Mouse (Mus musculus) forebrain, embryonic 12.5 days (tissue): ENCODE measurements around the gene Cadm2. TPM values are rescaled to one million over a fixed set of nuclear protein-coding genes. Genes with fewer than 3 reads are reported as not detected.

ENCODE experiments used
- ATAC-seq: fragments of 200-750 bp; cut with Nextera tagmentation; 2 replicates; pipeline ENCODE4 v1.8.0; 2017; ENCODE audit warnings: moderate TSS enrichment; ENCODE audit not compliant: low FRiP score
- H3K27ac ChIP-seq: fragments of 300-500 bp; sonication (generic); 2 replicates; pipeline ENCODE4 v1.5.1; 2016; ENCODE audit warnings: mild to moderate bottlenecking
- H3K27me3 ChIP-seq: fragments of 300-500 bp; sonication (generic); 2 replicates; pipeline ENCODE4 v1.6.1; 2016; ENCODE audit warnings: mild to moderate bottlenecking
- H3K36me3 ChIP-seq: fragments of 300-500 bp; sonication (generic); replicated peaks from 2 replicates; pipeline ENCODE4 v1.6.1; 2016; ENCODE audit warnings: mild to moderate bottlenecking
- H3K4me1 ChIP-seq: fragments of 300-500 bp; sonication (generic); 2 replicates; pipeline ENCODE4 v1.6.1; 2016
- H3K4me2 ChIP-seq: fragments of 300-500 bp; sonication (generic); 2 replicates; pipeline ENCODE4 v1.6.1; 2016; ENCODE audit warnings: mild to moderate bottlenecking, moderate library complexity
- H3K4me3 ChIP-seq: fragments of 300-500 bp; sonication (generic); replicated peaks from 2 replicates; pipeline ENCODE4 v1.5.1; 2016; ENCODE audit warnings: mild to moderate bottlenecking
- H3K9ac ChIP-seq: fragments of 300-500 bp; sonication (generic); 2 replicates; pipeline ENCODE4 v1.6.1; 2016; ENCODE audit warnings: mild to moderate bottlenecking
- H3K9me3 ChIP-seq: fragments of 300-500 bp; sonication (generic); 2 replicates; pipeline ENCODE4 v1.6.1; 2016
- WGBS: fragments of 180-500 bp; shearing (Covaris S2); methylation state at CpG from one replicate; pipeline ENCODE4 v1.1.7; 2016; 5-methylcytosine and 5-hydroxymethylcytosine counted together
- polyA plus RNA-seq: library from polyadenylated mRNA; unstranded; fragments of >200 nt; fragmentation: Nextera tagmentation; extraction: Ambion mirVana; gene quantifications from 2 replicates; pipeline ENCODE4 v1.2.1, GENCODE M21; 2016

Cadm2 gene
- 9.5 and 11.0 TPM in 2 replicates for polyA plus RNA-seq

DNA sequence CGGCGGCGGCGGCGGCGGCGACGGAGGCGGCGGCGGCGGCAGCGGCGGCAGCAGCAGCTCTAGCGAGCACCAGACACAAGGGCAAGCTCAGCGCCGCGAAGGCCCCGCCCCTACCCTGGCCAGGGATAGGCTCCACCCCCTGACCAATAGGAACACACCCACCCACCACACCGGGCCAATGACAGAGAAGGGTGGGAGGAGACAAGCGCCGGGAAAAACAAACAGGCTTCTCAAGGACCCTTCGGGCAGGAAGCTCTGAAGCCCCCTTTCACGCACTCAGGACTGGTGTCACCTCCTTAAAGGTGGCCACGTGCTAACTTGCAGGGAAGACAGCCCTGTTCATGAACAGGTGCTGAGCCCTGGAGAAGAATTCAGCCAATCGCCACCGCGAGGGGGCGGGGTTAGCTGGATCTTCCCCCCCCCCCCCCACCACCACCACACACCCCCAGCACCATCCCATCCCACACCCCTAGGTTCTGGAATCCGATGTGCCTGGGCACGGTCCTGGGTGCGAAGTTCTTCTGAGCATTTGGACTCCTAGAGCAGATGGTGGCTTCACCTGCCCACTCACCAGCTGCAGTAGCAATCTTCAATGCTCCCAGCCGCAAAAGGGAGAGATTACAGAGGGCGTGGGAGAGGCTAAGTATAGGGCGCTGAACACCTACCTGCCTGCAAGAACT, at the start of gene Cadm2:
Gene Cadm2 (minus strand): TSS at position 83 of the 680 bp plus-strand sequence.
- H3K4me2 ChIP-seq, result peak within 1 kb of the TSS; percentile 72
- H3K4me1 ChIP-seq, result peaks cover 8% of the 10 kb centered on the region
- peak within 1 kb of the TSS; percentile 71 for H3K4me3 ChIP-seq
- peak within 1 kb of the TSS; percentile 81 for H3K27ac ChIP-seq
- H3K9ac ChIP-seq, result peak within 1 kb of the TSS; percentile 66
- H3K36me3 ChIP-seq, result no peaks in the 10 kb centered on the region
- no peaks in the 10 kb centered on the region for H3K9me3 ChIP-seq
- ATAC-seq, result peak; percentile 99
- WGBS, result 2% methylated on average over 20 of the region's 35 CpGs
- no peaks in the 10 kb centered on the region for H3K27me3 ChIP-seq

DNA sequence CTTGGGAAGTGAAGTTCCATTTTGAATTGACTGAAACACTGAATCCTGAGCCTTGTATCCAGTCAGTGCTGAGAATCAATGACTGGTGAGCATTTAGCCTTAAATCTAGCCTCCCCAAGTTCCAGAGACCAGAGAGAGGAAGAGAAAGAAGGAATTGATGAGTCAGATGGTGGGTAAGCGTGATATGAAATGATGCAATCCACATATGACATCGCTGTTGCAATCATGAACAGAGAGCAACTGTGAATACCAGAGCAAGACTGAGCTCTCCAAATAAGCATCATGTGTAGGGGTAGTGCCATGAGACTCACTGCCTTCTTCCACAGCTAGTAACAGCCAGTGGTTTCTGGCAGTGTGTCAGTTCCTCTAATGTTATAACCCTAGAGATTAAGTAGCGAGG, 26.2 kb upstream of the Cadm2 start:
- no peaks in the 10 kb centered on the region for H3K27me3 ChIP-seq
- no peak overlapping the region for H3K9ac ChIP-seq
- ATAC-seq, result no peak
- H3K4me1 ChIP-seq, result no peaks in the 10 kb centered on the region
- H3K4me2 ChIP-seq, result no peak overlapping the region
- WGBS, result 93% methylated on average over 3 of the region's 3 CpGs
- no peak overlapping the region for H3K4me3 ChIP-seq
- H3K9me3 ChIP-seq, result no peaks in the 10 kb centered on the region
- H3K27ac ChIP-seq, result no peak overlapping the region
- H3K36me3 ChIP-seq, result no peaks in the 10 kb centered on the region

DNA sequence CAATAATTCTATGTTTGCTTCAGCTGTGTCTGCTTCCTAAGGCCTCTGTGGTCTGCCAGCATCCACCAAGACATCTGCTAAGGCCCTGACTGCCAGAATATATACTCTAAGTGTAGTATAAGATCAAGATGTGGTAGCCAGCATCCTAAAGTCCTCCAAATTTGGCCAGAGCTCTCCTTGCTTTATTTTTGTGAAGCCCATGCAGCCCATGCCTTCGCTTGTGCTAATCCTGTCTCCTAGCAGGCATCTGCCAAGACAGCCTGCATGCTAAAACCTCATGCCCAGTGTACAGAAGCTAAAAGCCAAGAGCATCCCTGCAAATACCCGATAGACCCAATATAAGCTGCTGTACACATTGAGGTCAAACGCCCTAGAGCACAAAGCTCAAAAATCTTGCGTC, 22.9 kb upstream of the Cadm2 start:
- 89% methylated on average over 4 of the region's 4 CpGs for WGBS
- no peak for ATAC-seq
- Histone ChIP-seq H3K27me3 (no peaks in the 10 kb centered on the region), H3K4me1 (no peaks in the 10 kb centered on the region), H3K27ac (no peak overlapping the region), H3K9me3 (no peaks in the 10 kb centered on the region), H3K36me3 (no peaks in the 10 kb centered on the region), H3K4me3 (no peak overlapping the region), H3K9ac (no peak overlapping the region), H3K4me2 (no peak overlapping the region)

DNA sequence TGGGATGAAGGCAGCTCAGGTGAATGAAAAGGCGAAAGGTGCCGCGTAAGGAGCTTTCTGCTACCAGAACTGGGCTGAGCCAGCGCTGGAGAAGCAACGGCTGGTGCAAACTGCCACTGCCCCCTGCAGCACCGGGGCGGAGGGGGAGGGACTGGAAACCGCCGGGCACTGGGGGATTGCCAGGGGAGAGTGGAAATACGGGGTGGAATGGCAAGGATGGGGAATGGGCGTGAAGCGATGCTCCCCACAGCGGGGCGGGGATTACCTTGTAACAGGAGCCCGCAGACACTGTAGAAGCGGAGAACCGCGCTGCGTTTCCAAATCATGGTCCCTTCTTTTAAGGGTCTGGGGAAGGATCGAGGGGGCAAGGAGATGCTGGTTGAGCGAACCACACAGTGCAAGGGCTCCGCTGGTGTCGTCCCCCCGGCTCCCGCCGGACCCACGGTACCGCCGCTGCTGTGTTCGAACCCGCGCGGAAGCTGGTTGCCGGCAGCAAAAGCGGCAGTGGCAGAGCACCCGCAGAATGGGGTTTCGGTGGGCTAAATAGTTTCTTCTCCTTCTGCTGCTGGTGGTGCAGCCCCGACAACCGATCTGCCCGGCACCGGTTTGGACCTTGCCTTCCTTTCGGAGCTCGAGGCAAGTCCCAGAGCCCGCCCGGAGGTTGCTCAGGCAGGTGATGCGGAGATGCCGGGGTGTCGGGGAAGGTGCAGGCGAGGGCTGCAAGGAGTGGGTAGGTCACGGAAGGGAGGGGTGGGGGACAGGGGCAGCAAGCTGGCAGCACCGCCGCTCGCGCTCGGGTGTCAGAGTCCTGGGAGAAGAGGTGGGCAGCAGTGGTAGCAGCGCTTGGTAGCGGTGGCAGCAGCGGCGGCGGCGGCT, 564 bp downstream of the Cadm2 start:
- no peaks in the 10 kb centered on the region for H3K9me3 ChIP-seq
- peaks cover 8% of the 10 kb centered on the region for H3K4me1 ChIP-seq
- peak; percentile 66 for ATAC-seq
- under 1% methylated on average over 47 of the region's 61 CpGs for WGBS
- H3K4me3 ChIP-seq, result peak overlapping the region; percentile 71
- H3K27ac ChIP-seq, result peak overlapping the region; percentile 81
- no peaks in the 10 kb centered on the region for H3K27me3 ChIP-seq
- peak overlapping the region; percentile 72 for H3K4me2 ChIP-seq
- no peaks in the 10 kb centered on the region for H3K36me3 ChIP-seq
- H3K9ac ChIP-seq, result peak overlapping the region; percentile 66

DNA sequence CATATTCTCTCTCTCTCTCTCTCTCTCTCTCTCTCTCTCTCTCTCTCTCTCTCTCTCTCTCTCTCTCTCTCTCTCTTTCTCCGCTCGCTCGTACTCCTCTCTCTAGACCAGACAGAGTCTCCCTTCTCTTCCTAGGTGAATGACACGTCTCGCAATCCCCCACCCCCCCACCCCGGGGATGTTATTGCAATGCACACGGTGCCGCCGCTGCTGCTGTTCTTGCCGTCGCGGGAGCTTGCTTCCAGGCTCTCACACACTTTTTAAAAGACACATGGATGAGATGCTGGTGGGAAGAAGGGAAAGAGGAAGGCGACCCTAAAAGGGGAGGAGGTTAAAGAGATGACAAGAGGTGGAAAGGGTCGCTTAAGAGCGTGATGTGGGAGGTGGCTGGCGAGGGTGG, 1.3 kb downstream of the Cadm2 start:
- Histone ChIP-seq H3K4me3 (peak overlapping the region; percentile 71), H3K36me3 (no peaks in the 10 kb centered on the region), H3K4me2 (peak overlapping the region; percentile 72), H3K9me3 (no peaks in the 10 kb centered on the region), H3K27me3 (no peaks in the 10 kb centered on the region), H3K27ac (peak overlapping the region; percentile 81; the same call in 1 of the 2 replicates), H3K4me1 (peaks cover 8% of the 10 kb centered on the region), H3K9ac (peak overlapping the region; percentile 66)
- WGBS, result under 1% methylated on average over 16 of the region's 16 CpGs
- no peak for ATAC-seq

DNA sequence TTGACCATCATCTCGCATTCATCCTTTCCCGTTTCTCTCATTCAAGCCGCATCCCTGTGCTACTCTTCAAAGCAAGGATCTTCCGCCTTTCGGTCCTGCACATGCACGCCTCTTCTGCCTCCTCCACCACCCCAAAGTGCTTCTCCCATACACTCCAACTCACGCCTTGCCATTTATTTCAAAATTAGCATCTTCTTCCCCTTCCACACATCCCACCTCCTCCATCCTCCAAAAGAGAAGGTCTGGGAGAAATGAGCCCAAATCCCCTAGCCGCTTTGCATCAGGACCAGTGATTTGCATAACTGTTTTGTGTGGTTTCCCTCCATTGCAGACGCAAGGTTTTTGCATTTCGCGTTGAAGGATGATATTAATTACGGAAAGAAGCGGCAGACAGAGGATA, 1.9 kb downstream of the Cadm2 start:
- H3K4me3 ChIP-seq, result peak overlapping the region; percentile 71
- H3K27ac ChIP-seq, result no peak overlapping the region
- WGBS, result 6% methylated on average over 13 of the region's 13 CpGs
- no peaks in the 10 kb centered on the region for H3K9me3 ChIP-seq
- H3K36me3 ChIP-seq, result no peaks in the 10 kb centered on the region
- H3K4me1 ChIP-seq, result peaks cover 10% of the 10 kb centered on the region
- peak overlapping the region; percentile 72 for H3K4me2 ChIP-seq
- H3K9ac ChIP-seq, result peak overlapping the region; percentile 36; the same call in 1 of the 2 replicates
- no peak for ATAC-seq
- no peaks in the 10 kb centered on the region for H3K27me3 ChIP-seq

DNA sequence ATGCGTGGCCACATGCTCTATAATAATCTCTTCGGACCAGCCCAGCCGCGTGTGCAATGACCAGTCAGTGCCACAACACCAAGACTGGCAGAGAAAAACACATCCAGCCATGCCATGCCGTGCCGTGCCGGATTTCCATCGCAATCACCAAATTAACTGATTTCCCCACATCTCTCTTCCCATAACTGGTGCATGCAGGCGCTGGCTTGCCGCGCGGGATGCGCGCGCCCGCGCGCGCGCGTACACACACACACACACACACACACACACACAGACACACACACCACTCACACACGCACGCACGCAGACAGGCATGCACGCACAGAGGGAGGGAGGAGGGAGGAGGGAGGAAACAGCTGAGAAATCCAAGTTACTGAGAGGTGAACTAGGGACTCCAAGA, 2.9 kb downstream of the Cadm2 start:
- Histone ChIP-seq H3K36me3 (no peaks in the 10 kb centered on the region), H3K9me3 (no peaks in the 10 kb centered on the region), H3K4me3 (peak overlapping the region; percentile 71), H3K27me3 (no peaks in the 10 kb centered on the region), H3K9ac (peak overlapping the region; percentile 62), H3K4me2 (peak overlapping the region; percentile 72), H3K4me1 (peaks cover 13% of the 10 kb centered on the region), H3K27ac (peak overlapping the region; percentile 54; the same call in 1 of the 2 replicates)
- 0% methylated on average over 25 of the region's 25 CpGs for WGBS
- ATAC-seq, result no peak; the same call in 1 of the 2 replicates

DNA sequence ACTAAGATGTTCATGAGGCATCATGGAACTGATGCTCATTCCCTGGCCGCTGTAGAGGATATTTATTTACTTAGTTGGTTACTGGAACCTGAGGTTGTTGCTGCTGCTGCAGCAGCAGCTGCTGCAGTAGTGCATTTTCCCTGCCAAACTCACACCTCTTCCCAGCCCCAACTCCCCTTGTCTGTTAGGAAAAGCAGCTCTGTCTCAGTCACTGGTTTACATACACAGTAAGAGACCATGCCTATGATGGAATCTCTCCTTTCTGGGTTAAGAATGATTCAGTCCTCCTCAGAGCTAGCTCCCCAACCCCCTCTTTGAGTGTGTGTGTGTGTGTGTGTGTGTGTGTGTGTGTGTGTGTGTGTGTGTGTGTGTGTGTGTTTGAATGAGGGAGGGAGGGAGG, 3.5 kb downstream of the Cadm2 start:
- Histone ChIP-seq H3K9ac (peak overlapping the region; percentile 62; the same call in 1 of the 2 replicates), H3K27me3 (no peaks in the 10 kb centered on the region), H3K9me3 (no peaks in the 10 kb centered on the region), H3K27ac (no peak overlapping the region; the same call in 1 of the 2 replicates), H3K4me1 (peaks cover 13% of the 10 kb centered on the region), H3K4me3 (peak overlapping the region; percentile 71), H3K36me3 (no peaks in the 10 kb centered on the region), H3K4me2 (peak overlapping the region; percentile 72)
- ATAC-seq, result no peak
- 27% methylated on average over 1 of the region's 1 CpGs for WGBS

DNA sequence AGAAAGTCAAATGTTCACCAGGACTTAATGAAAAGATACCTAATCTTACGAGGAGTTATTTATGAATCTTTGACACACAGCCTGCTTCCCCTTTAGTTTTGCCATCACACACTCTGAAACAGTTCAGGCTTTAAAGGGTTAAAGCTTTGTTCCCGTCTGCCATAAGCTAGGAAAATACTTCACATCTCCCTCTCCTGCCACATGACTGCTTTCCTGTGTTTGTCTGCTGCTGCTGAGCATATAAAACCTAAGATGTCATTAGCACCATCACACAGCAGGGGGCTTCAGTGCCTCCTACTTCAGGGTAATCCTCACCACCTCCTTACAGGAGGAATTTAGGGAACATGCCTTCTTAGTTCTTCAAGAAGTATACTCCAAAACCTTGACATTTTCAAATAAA, 6.8 kb downstream of the Cadm2 start:
- peak; percentile 42; the same call in 1 of the 2 replicates for ATAC-seq
- Histone ChIP-seq H3K27ac (no peak overlapping the region), H3K4me2 (no peak overlapping the region), H3K9ac (no peak overlapping the region), H3K9me3 (no peaks in the 10 kb centered on the region), H3K27me3 (no peaks in the 10 kb centered on the region), H3K4me3 (no peak overlapping the region), H3K36me3 (no peaks in the 10 kb centered on the region), H3K4me1 (peaks cover 23% of the 10 kb centered on the region)
- 27% methylated on average over 2 of the region's 2 CpGs for WGBS

DNA sequence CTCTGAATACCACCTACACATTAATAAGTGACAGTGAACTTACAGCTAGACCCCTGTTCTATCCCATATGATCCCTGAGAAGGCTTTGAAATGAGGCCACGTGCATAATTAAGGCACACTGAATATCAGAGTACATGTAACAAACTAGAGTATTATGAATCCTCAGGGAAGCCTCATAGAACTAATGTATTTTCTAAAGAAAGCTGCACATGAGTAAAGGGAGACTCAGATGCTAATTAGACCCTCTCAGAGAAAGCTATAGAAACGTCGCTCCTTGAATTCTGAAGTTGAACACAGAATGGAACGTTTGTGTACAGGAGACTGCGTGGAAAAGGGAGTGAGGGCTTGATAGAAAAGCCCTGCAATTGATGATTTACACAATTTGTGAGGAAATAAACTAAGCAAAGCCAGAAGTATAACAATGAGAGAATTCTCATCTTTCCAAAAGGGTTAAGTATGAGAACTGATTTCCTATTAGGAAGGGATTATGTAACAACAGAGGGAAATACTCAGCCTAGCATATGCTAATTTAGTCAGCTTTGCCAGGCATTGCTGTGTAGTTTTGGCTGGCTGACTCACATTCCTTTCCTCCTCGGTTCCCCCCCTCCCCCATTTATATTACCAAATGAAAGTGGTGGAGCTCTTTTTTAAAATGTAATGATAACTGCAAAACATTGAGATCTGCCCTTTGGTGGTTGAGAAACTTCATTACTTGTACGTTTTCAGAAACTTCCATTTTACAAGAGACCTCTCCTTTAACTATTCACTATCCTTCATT, 9.6 kb downstream of the Cadm2 start:
- peak overlapping the region; percentile 79 for H3K27ac ChIP-seq
- WGBS, result 6% methylated on average over 7 of the region's 7 CpGs
- no peak overlapping the region for H3K9ac ChIP-seq
- H3K4me3 ChIP-seq, result no peak overlapping the region
- H3K27me3 ChIP-seq, result no peaks in the 10 kb centered on the region
- ATAC-seq, result peak; percentile 92
- H3K4me2 ChIP-seq, result peak overlapping the region; percentile 33
- peaks cover 20% of the 10 kb centered on the region for H3K4me1 ChIP-seq
- H3K9me3 ChIP-seq, result no peaks in the 10 kb centered on the region
- no peaks in the 10 kb centered on the region for H3K36me3 ChIP-seq

DNA sequence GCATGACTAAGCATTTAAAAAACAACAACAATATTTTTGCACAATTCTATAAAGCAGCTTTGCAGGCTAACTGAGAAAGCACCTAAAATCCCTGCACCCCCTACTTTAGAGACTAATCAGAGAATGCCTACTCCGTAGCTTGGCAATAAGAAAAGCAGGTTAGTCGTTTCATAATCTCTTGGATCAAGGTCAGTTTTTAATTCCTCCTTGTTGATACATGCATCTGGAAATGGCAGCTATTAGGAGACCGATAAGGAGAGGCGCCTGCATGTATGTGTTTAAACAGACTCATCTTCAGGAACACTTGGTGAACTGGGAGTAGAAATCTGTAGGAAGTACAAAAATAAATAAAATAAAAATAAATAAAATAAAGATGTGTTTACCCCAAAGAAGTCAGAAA, 11.6 kb downstream of the Cadm2 start:
- no peak overlapping the region for H3K4me3 ChIP-seq
- H3K9ac ChIP-seq, result no peak overlapping the region

DNA sequence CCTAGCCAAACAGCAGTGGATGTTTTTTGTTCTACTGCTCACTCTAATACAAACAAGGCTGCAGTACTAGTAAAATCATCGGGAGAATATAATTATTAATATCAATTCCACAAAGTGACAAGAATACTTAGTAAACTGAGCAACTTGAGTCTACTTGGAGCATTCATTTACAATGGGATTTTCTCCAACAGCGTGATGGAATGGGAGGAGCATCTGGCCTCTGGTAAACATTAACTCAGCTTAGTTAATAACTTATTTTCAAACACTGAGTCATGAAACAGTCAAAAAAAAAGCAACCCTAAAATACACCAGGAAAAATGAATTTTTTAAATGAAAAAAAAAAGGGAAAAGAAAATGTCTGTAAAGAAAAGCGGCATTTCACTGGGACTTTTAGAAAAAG, 12.2 kb downstream of the Cadm2 start:
- ATAC-seq, result no peak
- peaks cover 15% of the 10 kb centered on the region; the same call in 1 of the 2 replicates for H3K4me1 ChIP-seq
- WGBS, result 76% methylated on average over 3 of the region's 3 CpGs
- H3K9me3 ChIP-seq, result no peaks in the 10 kb centered on the region
- no peak overlapping the region for H3K27ac ChIP-seq
- H3K9ac ChIP-seq, result no peak overlapping the region
- no peak overlapping the region for H3K4me2 ChIP-seq
- no peaks in the 10 kb centered on the region for H3K27me3 ChIP-seq
- no peaks in the 10 kb centered on the region for H3K36me3 ChIP-seq
- no peak overlapping the region for H3K4me3 ChIP-seq

More for the DNA sequence above, 11.6 kb downstream of the Cadm2 start:
- no peak for ATAC-seq
- Histone ChIP-seq H3K4me2 (no peak overlapping the region), H3K27me3 (no peaks in the 10 kb centered on the region), H3K27ac (no peak overlapping the region), H3K4me1 (peaks cover 20% of the 10 kb centered on the region), H3K36me3 (no peaks in the 10 kb centered on the region), H3K9me3 (no peaks in the 10 kb centered on the region)
- 65% methylated on average over 4 of the region's 4 CpGs for WGBS
